Mouse (Mus musculus): ENCODE measurements around the gene Abcb8. TPM values are rescaled to one million over a fixed set of nuclear protein-coding genes. Genes with fewer than 3 reads are reported as not detected.
A peak's percentile ranks its signal among the peaks of the same experiment; 100 is the strongest.

Gene Abcb8
- polyA plus RNA-seq, 1 experiment, result 28.8 TPM

GRCm38 (mm10) chr5:24366426-24366825 is 27.0 kb upstream of the Abcb8 start:
- no peak for DNase-seq (ENCODE audit: low spot score)

DNA sequence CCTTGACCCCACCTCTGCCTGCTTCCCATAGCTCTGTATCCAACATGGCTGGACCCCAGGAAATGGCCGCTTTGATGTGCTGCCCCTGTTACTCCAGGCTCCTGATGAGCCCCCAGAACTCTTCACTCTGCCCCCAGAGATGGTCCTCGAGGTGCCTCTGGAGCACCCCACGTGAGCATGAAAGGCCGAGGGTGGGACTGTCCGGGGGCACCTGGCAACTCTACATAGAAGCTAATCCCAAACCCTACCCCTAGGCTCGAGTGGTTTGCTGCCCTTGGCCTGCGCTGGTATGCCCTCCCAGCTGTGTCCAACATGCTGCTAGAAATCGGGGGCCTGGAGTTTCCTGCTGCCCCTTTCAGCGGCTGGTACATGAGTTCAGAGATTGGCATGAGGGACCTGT is 23.7 kb upstream of the Abcb8 start:
- DNase-seq (ENCODE audit: low spot score), result no peak

- no peak for DNase-seq (ENCODE audit: low spot score)
Measured at GRCm38 (mm10) chr5:24373807-24374206, 19.7 kb upstream of the Abcb8 start.

- no peak for DNase-seq (ENCODE audit: low spot score)
Measured at GRCm38 (mm10) chr5:24374216-24374615, 19.2 kb upstream of the Abcb8 start.

GRCm38 (mm10) chr5:24374666-24375328 is 18.7 kb upstream of the Abcb8 start:
- no peak for DNase-seq (ENCODE audit: low spot score)

GRCm38 (mm10) chr5:24378700-24379099 is 14.8 kb upstream of the Abcb8 start:
- no peak for DNase-seq (ENCODE audit: low spot score)

GRCm38 (mm10) chr5:24379501-24379900 is 14.0 kb upstream of the Abcb8 start:
- DNase-seq (ENCODE audit: low spot score), result no peak

- no peak for DNase-seq (ENCODE audit: low spot score)
Measured at GRCm38 (mm10) chr5:24380499-24380898, 13.0 kb upstream of the Abcb8 start.

DNA sequence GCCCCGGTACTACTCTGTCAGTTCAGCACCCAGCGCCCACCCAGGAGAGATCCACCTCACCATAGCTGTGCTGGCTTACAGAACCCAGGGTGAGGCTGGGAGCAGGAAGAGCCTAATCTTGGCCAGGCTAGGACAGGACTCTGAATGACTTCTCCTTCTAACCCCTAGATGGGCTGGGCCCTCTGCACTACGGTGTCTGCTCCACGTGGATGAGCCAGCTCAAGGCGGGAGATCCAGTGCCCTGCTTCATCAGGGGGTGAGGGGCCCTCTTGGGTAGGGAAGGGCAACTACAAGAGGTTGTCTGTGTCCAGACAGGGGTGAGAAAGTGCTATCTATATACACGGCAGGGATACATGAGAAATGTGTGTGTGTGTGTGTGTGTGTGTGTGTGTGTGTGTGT is 12.0 kb upstream of the Abcb8 start:
- DNase-seq (ENCODE audit: low spot score), result no peak

DNA sequence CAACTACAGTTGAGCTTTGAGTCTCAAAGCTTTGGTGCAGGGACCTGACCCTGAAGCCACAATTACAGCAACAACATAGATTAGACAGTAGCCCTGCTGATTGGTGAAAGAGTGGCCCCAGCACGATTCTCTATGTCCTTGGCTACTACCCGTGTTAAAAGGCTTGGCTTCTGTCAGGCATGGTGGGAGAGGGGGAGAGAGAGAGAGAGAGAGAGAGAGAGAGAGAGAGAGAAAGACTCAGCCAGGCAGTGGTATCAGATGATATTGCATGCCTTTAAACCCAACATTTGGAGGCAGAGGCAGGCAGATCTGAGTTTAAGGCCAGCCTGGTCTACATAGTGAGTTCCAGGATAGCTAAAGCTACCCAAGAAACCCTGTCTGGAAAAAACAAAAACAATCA is 11.5 kb upstream of the Abcb8 start:
- DNase-seq (ENCODE audit: low spot score), result no peak

GRCm38 (mm10) chr5:24383026-24383859 is 10.2 kb upstream of the Abcb8 start:
- peak; percentile 63 for DNase-seq (ENCODE audit: low spot score)

- no peak for DNase-seq (ENCODE audit: low spot score)
Measured at GRCm38 (mm10) chr5:24384407-24384806, 9.1 kb upstream of the Abcb8 start.

GRCm38 (mm10) chr5:24385374-24385773 is 8.1 kb upstream of the Abcb8 start:
- DNase-seq (ENCODE audit: low spot score), result no peak

- no peak for DNase-seq (ENCODE audit: low spot score)
Measured at GRCm38 (mm10) chr5:24385887-24386550, 7.4 kb upstream of the Abcb8 start.

GRCm38 (mm10) chr5:24387264-24388241 is 5.9 kb upstream of the Abcb8 start:
- peak; percentile 56 for DNase-seq (ENCODE audit: low spot score)

DNA sequence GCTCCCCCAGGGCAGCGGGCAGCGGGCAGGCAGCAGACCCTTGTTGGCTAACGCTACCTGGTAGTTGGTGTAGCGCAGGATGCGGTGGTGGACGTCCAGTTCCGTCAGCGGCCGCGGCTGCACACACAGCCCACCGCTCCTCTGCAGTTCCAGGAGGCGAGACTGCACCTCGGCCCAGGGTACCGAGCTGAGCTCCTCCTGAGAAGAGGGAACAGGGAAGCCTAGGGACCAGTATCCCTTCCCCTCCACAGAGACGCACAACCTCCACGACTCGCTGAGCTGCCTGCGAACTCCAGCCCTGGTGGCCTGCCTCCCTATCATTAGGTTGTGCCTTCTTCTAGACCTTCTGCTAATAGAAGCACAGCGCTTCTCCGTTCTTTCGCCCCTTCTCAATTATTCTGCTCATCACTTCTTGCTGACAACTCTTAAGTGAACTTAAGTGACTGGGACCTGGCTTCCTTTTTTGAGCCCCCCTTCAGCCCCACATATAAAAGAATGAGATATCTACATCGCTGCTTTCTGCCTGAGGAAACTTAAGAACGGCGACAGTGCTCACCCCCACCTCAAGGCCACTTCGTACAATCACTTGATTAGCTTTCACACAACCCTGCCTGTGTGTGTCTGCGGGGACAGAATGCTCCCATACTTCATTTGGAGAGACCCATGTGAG is 5.1 kb upstream of the Abcb8 start:
- no peak for DNase-seq (ENCODE audit: low spot score)

DNA sequence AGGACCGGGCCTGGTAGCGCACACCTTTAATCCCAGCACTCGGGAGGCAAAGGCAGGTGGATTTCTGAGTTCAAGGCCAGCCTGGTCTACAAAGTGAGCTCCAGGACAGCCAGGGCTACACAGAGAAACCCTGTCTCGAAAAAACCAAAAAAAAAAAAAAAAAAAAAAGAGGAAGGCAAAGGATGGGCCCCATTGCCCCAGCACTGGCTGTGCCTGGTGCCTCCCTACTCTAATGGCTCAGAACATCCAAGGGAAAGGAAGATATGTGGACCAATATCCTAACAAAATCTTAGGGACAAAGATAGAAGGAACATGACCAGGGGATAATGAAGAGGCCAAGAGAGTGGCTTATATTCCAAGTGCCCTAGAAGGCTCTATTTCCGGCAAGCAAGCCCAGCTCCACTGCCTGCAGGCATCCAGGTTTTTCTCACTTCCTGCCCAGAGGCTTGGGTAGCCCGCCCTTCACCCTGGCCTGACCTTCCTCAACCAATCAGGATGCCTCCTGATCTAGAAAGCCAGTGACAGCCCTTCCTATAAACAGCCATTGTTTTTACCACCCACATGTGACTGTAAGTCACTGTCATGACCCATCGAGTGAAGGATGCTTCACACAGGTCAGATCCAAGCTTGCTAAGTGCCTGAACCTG is 4.3 kb upstream of the Abcb8 start:
- no peak for DNase-seq (ENCODE audit: low spot score)

- no peak for DNase-seq (ENCODE audit: low spot score)
Measured at GRCm38 (mm10) chr5:24389658-24390020, 3.8 kb upstream of the Abcb8 start.

DNA sequence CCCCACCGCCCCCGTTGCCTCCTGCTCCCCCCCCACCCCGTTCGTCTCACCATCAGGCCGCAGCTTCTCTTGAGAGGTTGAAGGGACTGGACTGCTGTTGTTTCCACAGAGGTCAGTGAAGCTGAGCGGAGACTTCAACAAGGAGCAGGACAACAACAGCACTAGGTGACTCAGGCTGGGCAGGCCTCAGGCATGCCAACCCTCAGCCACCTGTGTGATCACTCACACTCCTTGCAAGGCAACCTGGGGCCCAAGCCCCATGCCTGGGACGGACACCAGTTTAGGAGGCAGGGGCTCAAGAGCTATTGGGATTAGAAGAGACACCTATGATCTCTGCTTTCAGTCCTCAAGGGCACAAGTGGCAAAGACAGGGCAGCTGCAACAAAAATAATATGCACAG is 1.6 kb upstream of the Abcb8 start, which contains the start of gene Atg9b:
Gene Atg9b (minus strand): TSS at position 280 of the 400 bp plus-strand sequence.
- DNase-seq (ENCODE audit: low spot score), result no peak

DNA sequence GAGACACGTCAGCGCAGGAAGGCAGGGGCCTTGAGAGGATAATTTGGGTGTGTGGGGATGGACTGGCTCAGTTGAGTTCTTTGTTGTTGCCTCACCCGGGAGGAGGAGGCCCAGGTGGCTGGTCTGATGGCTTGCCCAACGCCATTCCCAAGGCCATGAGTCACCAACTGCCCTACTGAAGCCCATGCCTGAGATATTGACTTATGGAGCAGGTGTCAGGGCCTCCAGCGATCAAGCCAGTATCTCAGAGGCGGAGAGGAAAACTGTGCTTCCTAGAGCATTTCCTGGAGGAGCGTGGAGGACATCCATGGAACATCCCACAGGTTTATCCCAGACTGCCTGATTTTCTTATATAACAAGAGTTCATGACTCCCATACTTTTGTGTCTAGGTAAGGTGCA is 739 bp upstream of the Abcb8 start:
- no peak for DNase-seq (ENCODE audit: low spot score)
